Mouse (Mus musculus) heart, embryonic 13.5 days (tissue): ENCODE measurements around the gene Arhgap20. TPM values are rescaled to one million over a fixed set of nuclear protein-coding genes. Genes with fewer than 3 reads are reported as not detected.

Source experiments
- ATAC-seq: fragments of 200-750 bp; cut with Nextera tagmentation; 2 replicates; pipeline ENCODE4 v1.8.0; 2017; ENCODE audit warnings: moderate TSS enrichment; ENCODE audit not compliant: insufficient number of reproducible peaks, low FRiP score, low TSS enrichment; ENCODE audit errors: extremely low read depth
- H3K27ac ChIP-seq: fragments of 300-500 bp; sonication (generic); replicated peaks from 2 replicates; pipeline ENCODE4 v1.5.1; 2015; ENCODE audit warnings: moderate library complexity, mild to moderate bottlenecking, inconsistent platforms
- H3K27me3 ChIP-seq: fragments of 300-500 bp; sonication (generic); replicated peaks from 2 replicates; pipeline ENCODE4 v1.6.1; 2015; ENCODE audit warnings: mild to moderate bottlenecking, inconsistent platforms
- H3K36me3 ChIP-seq: fragments of 300-500 bp; sonication (generic); 2 replicates; pipeline ENCODE4 v1.6.1; 2015; ENCODE audit warnings: mild to moderate bottlenecking, inconsistent platforms
- H3K4me1 ChIP-seq: fragments of 300-500 bp; sonication (generic); 2 replicates; pipeline ENCODE4 v1.6.1; 2015; ENCODE audit warnings: inconsistent platforms
- H3K4me2 ChIP-seq: fragments of 300-500 bp; sonication (generic); 2 replicates; pipeline ENCODE4 v1.6.1; 2015; ENCODE audit warnings: inconsistent platforms, mild to moderate bottlenecking, moderate library complexity
- H3K4me3 ChIP-seq: fragments of 300-500 bp; sonication (generic); 2 replicates; pipeline ENCODE4 v1.5.1; 2015; ENCODE audit warnings: moderate library complexity, mild to moderate bottlenecking, inconsistent platforms
- H3K9ac ChIP-seq: fragments of 300-500 bp; sonication (generic); 2 replicates; pipeline ENCODE4 v1.6.1; 2015; ENCODE audit warnings: inconsistent platforms, mild to moderate bottlenecking, moderate library complexity
- H3K9me3 ChIP-seq: fragments of 300-500 bp; sonication (generic); 2 replicates; pipeline ENCODE4 v1.6.1; 2016; ENCODE audit warnings: inconsistent platforms
- WGBS: fragments of 180-500 bp; shearing (Covaris S2); methylation state at CpG from one replicate; pipeline ENCODE4 v1.1.7; 2015; ENCODE audit warnings: mixed read lengths; 5-methylcytosine and 5-hydroxymethylcytosine counted together
- polyA plus RNA-seq: library from polyadenylated mRNA; unstranded; fragments of >200 nt; fragmentation: Nextera tagmentation; extraction: Ambion mirVana; gene quantifications from 2 replicates; pipeline ENCODE4 v1.2.1, GENCODE M21; 2015

The Arhgap20 gene
- polyA plus RNA-seq, 1 experiment from 2014 or later: 1.5 TPM

- no peak overlapping the region for H3K9ac ChIP-seq
- H3K9me3 ChIP-seq: no peaks in the 10 kb centered on the region
- H3K4me3 ChIP-seq: no peak overlapping the region
- peaks cover 5% of the 10 kb centered on the region for H3K4me1 ChIP-seq
- ATAC-seq: no peak
- no peaks in the 10 kb centered on the region for H3K27me3 ChIP-seq
- no peak overlapping the region for H3K4me2 ChIP-seq
- H3K36me3 ChIP-seq: no peaks in the 10 kb centered on the region
- 55% methylated on average over 9 of the region's 9 CpGs for WGBS
- no peak overlapping the region for H3K27ac ChIP-seq
Measured at GRCm38 (mm10) chr9:51799156-51799555, 34.0 kb downstream of the Arhgap20 start.

DNA sequence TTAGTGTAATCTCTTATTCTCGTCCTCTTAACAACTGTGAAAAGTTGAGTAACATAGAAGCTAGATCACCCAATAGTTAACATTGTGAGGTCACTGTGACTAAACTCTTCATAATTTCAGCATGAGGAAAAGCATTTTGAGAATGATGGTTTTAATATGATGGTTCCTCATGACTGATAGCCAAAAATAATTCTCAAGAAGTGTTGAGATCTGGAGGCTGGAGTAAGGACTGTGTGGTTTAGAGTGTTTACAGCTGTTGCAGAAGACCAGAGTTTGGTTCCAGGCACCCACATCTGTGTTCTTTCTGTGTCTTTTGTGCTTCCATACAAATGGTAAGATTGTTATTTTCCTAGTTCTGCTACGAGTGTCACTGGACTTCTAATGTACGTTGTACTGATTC lies 42.1 kb downstream of the Arhgap20 start:
- Histone ChIP-seq H3K36me3 (no peaks in the 10 kb centered on the region), H3K4me3 (no peak overlapping the region), H3K9me3 (no peaks in the 10 kb centered on the region), H3K27me3 (no peaks in the 10 kb centered on the region), H3K9ac (no peak overlapping the region), H3K4me1 (no peaks in the 10 kb centered on the region), H3K27ac (no peak overlapping the region), H3K4me2 (no peak overlapping the region)
- no peak for ATAC-seq
- 65% methylated on average over 3 of the region's 3 CpGs for WGBS

DNA sequence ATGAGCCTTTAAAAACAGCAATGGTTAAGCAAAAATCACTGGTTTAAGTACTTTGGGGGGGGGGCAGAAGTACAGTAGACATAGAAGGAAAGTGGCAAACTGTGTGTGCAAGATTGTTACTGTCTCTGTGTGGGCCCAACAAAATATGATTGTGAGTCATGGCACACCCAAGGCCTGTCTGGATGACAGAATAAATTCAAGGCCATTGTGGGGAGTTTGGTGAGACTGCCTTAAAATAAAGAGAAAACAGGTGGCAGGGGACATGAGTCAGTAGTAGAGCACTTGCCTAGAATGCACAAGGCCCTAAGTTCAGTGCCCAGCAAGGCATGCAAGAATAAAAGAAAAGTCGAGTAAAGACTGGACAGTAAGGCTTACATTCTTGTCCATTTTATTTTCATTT lies 47.8 kb downstream of the Arhgap20 start:
- Histone ChIP-seq H3K9me3 (no peaks in the 10 kb centered on the region), H3K4me1 (no peaks in the 10 kb centered on the region), H3K4me3 (no peak overlapping the region), H3K27ac (no peak overlapping the region), H3K36me3 (no peaks in the 10 kb centered on the region), H3K27me3 (no peaks in the 10 kb centered on the region), H3K4me2 (no peak overlapping the region), H3K9ac (no peak overlapping the region)
- ATAC-seq: no peak
- WGBS: 74% methylated on average over 1 of the region's 1 CpGs

DNA sequence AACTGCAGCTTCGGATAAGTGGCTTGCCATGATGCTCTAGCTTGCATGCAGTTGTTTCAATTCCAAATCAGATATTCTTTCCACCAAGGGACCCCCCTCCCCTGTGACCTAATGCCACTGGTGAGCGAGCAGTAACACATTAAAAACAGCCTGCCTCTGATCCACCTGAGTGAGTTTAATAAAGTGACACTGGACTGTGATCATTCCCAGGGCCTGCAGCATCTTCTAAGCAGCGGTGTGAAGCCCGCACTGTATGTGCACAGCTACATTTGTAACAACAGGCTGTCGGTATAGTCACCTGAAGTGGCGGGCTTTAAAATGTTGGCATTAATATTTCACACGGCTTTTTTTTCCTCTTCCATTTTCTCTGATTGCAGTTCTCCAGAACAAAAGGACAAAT lies 59.4 kb downstream of the Arhgap20 start:
- Histone ChIP-seq H3K4me3 (no peak overlapping the region), H3K27ac (no peak overlapping the region), H3K36me3 (no peaks in the 10 kb centered on the region), H3K9me3 (no peaks in the 10 kb centered on the region), H3K4me2 (no peak overlapping the region), H3K27me3 (no peaks in the 10 kb centered on the region), H3K4me1 (0 out of 2 replicates have a peak, but pooled peaks cover 4% of the 10 kb centered on the region), H3K9ac (no peak overlapping the region)
- no peak for ATAC-seq
- 84% methylated on average over 7 of the region's 7 CpGs for WGBS

GRCm38 (mm10) chr9:51831596-51831995 lies 66.5 kb downstream of the Arhgap20 start:
- Histone ChIP-seq H3K27me3 (no peaks in the 10 kb centered on the region), H3K9ac (no peak overlapping the region), H3K36me3 (no peaks in the 10 kb centered on the region), H3K4me1 (no peaks in the 10 kb centered on the region), H3K4me2 (no peak overlapping the region), H3K27ac (no peak overlapping the region), H3K9me3 (no peaks in the 10 kb centered on the region), H3K4me3 (no peak overlapping the region)
- no peak for ATAC-seq
- 73% methylated on average over 11 of the region's 11 CpGs for WGBS

DNA sequence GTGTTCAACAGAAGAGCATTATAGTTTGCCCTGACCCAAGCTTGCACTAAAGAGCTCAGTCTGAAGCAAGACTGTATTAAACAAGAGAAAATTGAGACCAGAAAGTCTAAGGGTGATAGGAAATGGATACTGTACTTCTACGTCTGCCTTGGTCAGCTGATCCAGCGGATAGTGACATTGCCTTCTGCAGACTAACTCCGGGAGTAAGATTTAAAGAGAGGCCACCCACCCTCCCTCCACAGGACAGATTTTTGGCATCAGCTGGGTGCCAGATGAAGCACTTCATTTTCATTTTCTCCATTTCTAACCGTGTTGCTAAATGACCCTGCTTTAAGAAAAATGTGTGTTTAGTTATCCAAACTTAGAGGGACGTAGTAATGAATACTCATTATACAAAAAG lies 67.2 kb downstream of the Arhgap20 start:
- WGBS: 65% methylated on average over 5 of the region's 5 CpGs
- ATAC-seq: no peak
- Histone ChIP-seq H3K9me3 (no peaks in the 10 kb centered on the region), H3K4me1 (no peaks in the 10 kb centered on the region), H3K36me3 (no peaks in the 10 kb centered on the region), H3K4me2 (no peak overlapping the region), H3K27ac (no peak overlapping the region), H3K9ac (no peak overlapping the region), H3K27me3 (no peaks in the 10 kb centered on the region), H3K4me3 (no peak overlapping the region)

DNA sequence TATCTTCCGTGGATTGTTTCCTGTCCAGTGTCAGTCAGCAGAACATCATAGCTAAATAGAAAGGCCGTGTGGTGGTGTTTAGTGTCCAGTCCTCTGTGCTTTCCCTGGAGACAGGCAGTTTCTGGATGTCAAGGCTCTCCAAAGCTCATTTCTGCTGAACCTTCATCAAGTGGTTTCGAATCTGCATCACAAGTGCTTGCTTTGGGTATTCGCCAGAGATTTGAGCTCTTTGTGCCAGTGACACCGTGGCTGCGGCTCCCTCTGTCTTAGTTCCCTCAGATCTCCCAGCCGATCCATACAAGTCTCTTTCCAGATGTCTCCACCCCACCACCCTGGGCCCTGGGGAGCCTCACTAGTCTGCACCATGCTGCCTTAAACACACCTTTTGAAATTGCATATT lies 72.6 kb downstream of the Arhgap20 start:
- 52% methylated on average over 7 of the region's 7 CpGs for WGBS
- Histone ChIP-seq H3K9me3 (no peaks in the 10 kb centered on the region), H3K4me3 (no peak overlapping the region), H3K4me2 (no peak overlapping the region), H3K4me1 (no peaks in the 10 kb centered on the region), H3K9ac (no peak overlapping the region), H3K27ac (no peak overlapping the region), H3K36me3 (no peaks in the 10 kb centered on the region), H3K27me3 (no peaks in the 10 kb centered on the region)
- ATAC-seq: no peak

DNA sequence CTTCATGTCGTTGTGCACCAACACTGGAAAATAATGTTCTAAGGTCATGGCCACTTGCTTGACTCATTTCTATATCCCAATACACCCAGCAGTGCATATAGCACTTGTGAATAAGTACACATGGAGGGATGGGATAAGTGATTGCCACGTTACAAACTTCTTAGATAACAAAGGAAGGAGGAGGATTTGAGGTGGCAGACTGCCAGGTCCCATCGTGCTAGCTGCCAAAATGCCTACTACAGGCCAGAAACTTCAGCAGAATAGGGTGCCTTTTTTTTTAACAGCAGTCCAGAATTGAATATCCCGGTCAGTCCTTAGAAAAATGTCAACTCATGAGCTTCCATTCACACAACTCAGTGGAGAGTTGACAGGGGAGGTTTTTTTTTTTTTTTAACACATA lies 78.1 kb downstream of the Arhgap20 start:
- no peak overlapping the region for H3K27ac ChIP-seq
- ATAC-seq: no peak
- WGBS: 31% methylated on average over 4 of the region's 4 CpGs
- no peaks in the 10 kb centered on the region for H3K27me3 ChIP-seq
- H3K9ac ChIP-seq: no peak overlapping the region
- H3K4me3 ChIP-seq: no peak overlapping the region
- H3K4me1 ChIP-seq: peaks cover 5% of the 10 kb centered on the region
- no peaks in the 10 kb centered on the region for H3K9me3 ChIP-seq
- no peak overlapping the region for H3K4me2 ChIP-seq
- H3K36me3 ChIP-seq: no peaks in the 10 kb centered on the region

GRCm38 (mm10) chr9:51845796-51846195 lies 80.7 kb downstream of the Arhgap20 start:
- Histone ChIP-seq H3K9me3 (no peaks in the 10 kb centered on the region), H3K27ac (no peak overlapping the region), H3K36me3 (no peaks in the 10 kb centered on the region), H3K4me2 (no peak overlapping the region), H3K9ac (no peak overlapping the region), H3K27me3 (no peaks in the 10 kb centered on the region), H3K4me1 (peaks cover 5% of the 10 kb centered on the region), H3K4me3 (no peak overlapping the region)
- WGBS: 87% methylated on average over 10 of the region's 10 CpGs
- ATAC-seq: no peak

- 80% methylated on average over 5 of the region's 5 CpGs for WGBS
- no peak overlapping the region for H3K4me3 ChIP-seq
- H3K4me2 ChIP-seq: no peak overlapping the region
- H3K9ac ChIP-seq: no peak overlapping the region
- H3K4me1 ChIP-seq: no peaks in the 10 kb centered on the region
- no peaks in the 10 kb centered on the region for H3K9me3 ChIP-seq
- no peaks in the 10 kb centered on the region for H3K27me3 ChIP-seq
- H3K27ac ChIP-seq: no peak overlapping the region
- no peaks in the 10 kb centered on the region for H3K36me3 ChIP-seq
- ATAC-seq: no peak
Measured at GRCm38 (mm10) chr9:51853772-51854171, 88.6 kb downstream of the Arhgap20 start.

GRCm38 (mm10) chr9:51864273-51864672 lies 99.1 kb downstream of the Arhgap20 start:
- H3K36me3 ChIP-seq: no peaks in the 10 kb centered on the region
- H3K27me3 ChIP-seq: no peaks in the 10 kb centered on the region
- no peaks in the 10 kb centered on the region; the same call in 1 of the 2 replicates for H3K4me1 ChIP-seq
- no peak overlapping the region for H3K9ac ChIP-seq
- no peak overlapping the region for H3K4me3 ChIP-seq
- no peak overlapping the region for H3K4me2 ChIP-seq
- no peak overlapping the region for H3K27ac ChIP-seq
- H3K9me3 ChIP-seq: no peaks in the 10 kb centered on the region
- WGBS: 82% methylated on average over 3 of the region's 3 CpGs
- ATAC-seq: no peak

GRCm38 (mm10) chr9:51866634-51867033 lies 101.5 kb downstream of the Arhgap20 start:
- Histone ChIP-seq H3K9me3 (no peaks in the 10 kb centered on the region), H3K9ac (no peak overlapping the region), H3K4me2 (no peak overlapping the region), H3K27ac (no peak overlapping the region), H3K4me3 (no peak overlapping the region), H3K36me3 (no peaks in the 10 kb centered on the region), H3K4me1 (no peaks in the 10 kb centered on the region; the same call in 1 of the 2 replicates), H3K27me3 (no peaks in the 10 kb centered on the region)
- WGBS: 53% methylated on average over 4 of the region's 4 CpGs
- no peak for ATAC-seq
